Mouse (Mus musculus): ENCODE data around the gene Slc36a1.

GRCm38 (mm10) chr11:55208001-55208690 lies 4.0 kb downstream of the Slc36a1 start:
- TF ChIP-seq CTCF (IDR thresholded peaks at IDR 0.05; ENCODE audit: control insufficient read depth, insufficient read depth, low read length) (no peak), POLR2A (IDR thresholded peaks at IDR 0.05; ENCODE audit: borderline replicate concordance, control insufficient read depth, low read depth, low read length) (no peak)
